Mouse (Mus musculus) ovary, postnatal 10 days (tissue): ENCODE data around the gene Pno1.

Experiments
- DNase-seq: peaks from one replicate; pipeline ENCODE4 v3.0.0; 2022; ENCODE audit warnings: low spot score

Gene Pno1

DNA sequence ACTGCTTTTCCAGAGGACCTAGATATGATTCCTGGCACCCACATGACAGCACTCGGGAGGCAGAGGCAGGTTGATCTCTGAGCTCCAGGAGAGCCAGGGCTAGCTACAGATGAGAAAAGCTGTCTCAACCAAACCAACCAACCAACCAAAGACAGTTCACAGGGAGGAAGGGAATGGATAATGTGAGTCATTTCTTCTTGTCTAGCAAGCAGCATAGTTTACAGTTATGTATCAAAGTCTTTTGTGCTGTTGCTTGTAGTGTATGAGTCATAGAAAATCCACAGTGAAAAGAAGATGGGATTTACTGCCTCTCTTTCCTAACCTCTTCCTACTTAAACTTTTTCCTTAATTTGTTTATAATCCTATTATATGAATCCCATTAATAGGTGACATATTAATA lies 34.7 kb downstream of the Pno1 start:
- DNase-seq = no peak

DNA sequence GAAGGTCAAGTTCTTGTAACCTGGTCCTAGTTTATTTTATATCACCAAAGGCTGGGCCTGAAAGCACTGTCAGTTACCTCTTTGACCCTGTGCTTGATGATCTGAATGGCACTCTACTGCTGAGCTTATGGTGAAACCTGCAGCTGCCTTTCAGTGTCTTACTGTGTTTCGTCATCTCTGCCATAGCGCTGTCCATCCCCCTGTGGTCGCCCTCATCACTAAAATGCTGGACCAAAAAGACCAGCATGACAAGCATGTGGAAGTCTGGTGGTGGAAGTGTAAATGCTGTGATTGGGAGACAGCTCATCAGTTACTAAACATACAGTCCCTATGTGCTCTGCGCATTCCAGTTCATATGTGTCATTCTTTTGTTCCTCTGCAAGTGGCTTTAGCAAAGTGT lies 39.1 kb downstream of the Pno1 start:
- DNase-seq = no peak

GRCm38 (mm10) chr11:17170938-17171729 lies 40.2 kb downstream of the Pno1 start:
- no peak for DNase-seq

GRCm38 (mm10) chr11:17169262-17169661 lies 42.1 kb downstream of the Pno1 start:
- no peak for DNase-seq

DNA sequence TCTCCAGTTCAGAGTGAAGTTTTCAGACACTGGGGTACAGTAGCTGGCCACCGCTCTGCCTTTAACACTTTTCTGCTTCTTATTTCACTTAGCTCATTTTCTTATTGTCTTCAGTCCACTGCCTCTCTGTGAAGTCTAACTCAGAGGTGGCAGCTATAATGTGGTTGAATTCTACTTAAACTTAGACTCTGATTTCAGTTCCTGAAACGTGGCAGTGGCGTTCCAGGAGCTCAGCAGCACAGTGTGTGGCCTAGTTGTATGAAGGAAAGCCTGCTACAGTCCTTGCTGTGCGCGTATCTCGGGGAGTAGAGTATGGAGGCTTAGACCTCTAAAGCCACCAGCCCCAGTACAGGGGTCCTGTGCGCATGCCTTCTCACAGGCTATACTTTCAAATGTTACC lies 44.7 kb downstream of the Pno1 start:
- DNase-seq = no peak

DNA sequence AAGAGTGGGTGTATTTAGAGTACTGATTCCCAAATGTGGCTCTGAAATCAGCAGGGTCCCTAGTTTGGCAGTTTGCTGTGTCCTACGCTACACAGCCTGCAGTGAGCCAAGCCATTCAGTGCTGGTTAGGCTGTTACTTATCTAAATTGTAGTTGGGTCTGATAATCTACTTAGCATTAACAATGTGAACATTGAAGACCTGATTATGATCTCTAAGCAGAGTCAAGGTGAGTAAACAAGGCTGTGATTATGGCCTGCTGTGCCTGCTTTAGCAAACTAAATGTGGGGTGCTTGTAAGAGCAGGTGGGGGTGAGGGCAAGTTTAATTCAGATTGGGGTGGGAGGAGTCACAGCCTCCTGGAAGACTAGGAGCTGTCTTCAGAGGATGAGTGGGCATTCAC lies 47.4 kb downstream of the Pno1 start:
- DNase-seq = no peak

GRCm38 (mm10) chr11:17160242-17160641 lies 51.1 kb downstream of the Pno1 start:
- DNase-seq = no peak

GRCm38 (mm10) chr11:17159738-17160241 lies 51.6 kb downstream of the Pno1 start:
- DNase-seq = peak; percentile 33

DNA sequence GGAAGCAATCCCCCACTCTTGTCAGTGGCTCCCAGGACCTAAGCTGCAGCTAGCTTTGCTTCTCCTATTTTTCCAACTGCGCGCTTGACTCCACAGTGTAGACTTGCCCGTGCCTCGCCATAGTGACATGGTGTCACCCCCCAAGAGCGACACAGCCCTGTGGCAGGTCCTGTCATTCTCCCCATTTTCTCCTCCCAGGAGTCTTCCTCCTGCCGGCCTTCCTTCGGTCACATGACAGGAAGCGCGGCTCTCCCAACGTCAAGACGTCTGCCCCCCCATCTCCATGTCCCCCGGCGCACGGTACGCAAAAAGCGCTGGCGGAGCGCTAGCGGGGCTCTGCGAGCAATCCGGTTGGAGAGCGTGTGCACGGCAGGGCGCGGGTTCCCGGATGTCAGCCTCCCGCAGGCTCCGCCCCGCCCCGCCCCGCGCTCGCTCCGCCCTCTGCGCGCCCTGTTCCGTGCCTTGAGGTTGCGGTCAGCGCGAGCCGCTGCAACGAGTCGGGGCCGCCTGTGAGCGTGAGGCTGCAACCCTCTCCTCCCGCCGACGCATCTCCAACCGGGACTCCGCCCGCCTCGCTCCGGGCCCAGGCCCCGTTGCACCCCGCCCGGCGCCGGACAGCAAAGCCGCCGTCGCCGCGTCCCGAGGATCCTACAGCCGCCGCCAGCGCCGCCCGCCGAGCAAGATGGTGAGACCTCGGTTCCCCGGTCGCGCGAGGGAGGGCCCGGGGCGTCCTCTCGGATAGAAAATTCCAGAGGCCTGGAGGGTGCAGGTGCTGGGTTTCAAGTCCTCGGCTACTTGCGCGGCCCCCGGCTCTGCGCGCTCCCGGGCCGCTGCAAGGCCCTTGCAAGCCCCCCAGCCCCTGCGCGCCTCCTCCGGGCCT lies 52.3 kb downstream of the Pno1 start, which contains the start of gene Ppp3r1:
Gene Ppp3r1, plus strand, starts transcription at position 406 of the 880 bp plus-strand sequence.
- peak; percentile 85 for DNase-seq
